ENCODE assay signal across 8 mouse cellular contexts in the genomic region with DNA sequence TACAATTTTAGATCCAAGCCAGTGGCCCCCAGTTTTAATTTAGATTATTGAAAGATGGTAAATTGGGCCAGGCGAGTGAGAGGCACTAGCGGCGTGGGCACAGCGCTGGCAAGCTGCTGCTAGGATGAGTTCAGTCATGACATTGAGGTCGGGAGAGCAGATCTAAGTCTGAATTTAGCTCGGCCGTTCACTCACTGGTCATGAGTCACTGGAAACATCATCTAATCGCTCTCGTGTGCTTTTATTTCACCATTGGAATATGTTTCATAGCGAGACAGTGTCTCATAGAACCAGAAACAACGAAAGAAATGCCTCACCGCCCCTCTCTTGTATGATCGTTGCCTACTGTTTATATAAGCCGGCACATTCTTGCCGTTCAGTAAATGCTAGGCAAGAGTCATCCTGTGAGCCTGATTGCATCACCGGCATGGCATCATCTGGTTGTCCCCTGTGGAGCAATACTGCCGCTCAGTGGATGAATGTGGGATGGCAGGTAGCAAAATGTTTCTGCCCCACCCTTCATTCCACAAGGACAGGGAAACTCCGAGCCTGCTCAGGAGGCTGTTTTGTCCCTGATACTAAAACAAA.
A peak's percentile ranks its signal among the peaks of the same experiment; 100 is the strongest.
DNase-seq lines count a peak whose midpoint lies in the region; ATAC-seq and TF ChIP-seq lines count a peak whose summit lies in the region.

No protein-coding gene starts in this region.

- peak overlapping the region; percentile 42; the same call in 1 of the 2 replicates for H3K9ac ChIP-seq in hindbrain, embryonic 16.5 days (ENCODE audit: low read depth, low read length)

- peak overlapping the region; percentile 61 for H3K4me3 ChIP-seq in gastrocnemius, adult 2 months
- H3K4me3 ChIP-seq in hindbrain, embryonic 16.5 days (ENCODE audit: low read length): peak overlapping the region; percentile 16; the same call in 1 of the 2 replicates

- peak; percentile 99 for ATAC-seq in common myeloid progenitor, adult 5-6 weeks (replicated peaks; ENCODE audit: low read depth, poor library complexity, severe bottlenecking)
- peak; percentile 92 for ATAC-seq in hindbrain, embryonic 16.5 days

- no peaks in the 10 kb centered on the region for H3K36me3 ChIP-seq in hindbrain, embryonic 16.5 days (ENCODE audit: control insufficient read depth, insufficient read depth, low read length)

- H3K4me2 ChIP-seq in hindbrain, embryonic 16.5 days (ENCODE audit: low read length): peak overlapping the region; percentile 54

- 13% methylated on average over 18 of the region's 18 CpGs for WGBS in hindbrain, embryonic 16.5 days

- H3K9me3 ChIP-seq in hindbrain, embryonic 16.5 days (ENCODE audit: control insufficient read depth, low read length): no peaks in the 10 kb centered on the region

- H3K27ac ChIP-seq in gastrocnemius, adult 2 months: peak overlapping the region; percentile 93
- H3K27ac ChIP-seq in hindbrain, embryonic 16.5 days (ENCODE audit: low read depth, low read length): peak overlapping the region; percentile 64

- TF ChIP-seq CTCF in gastrocnemius, adult 2 months (IDR thresholded peaks at IDR 0.05): no peak; the same call in 1 of the 2 replicates

- DNase-seq in ZHBTc4 (ENCODE audit: low read depth, low spot score): peak; percentile 92
- DNase-seq in gastrocnemius, adult 2 months: peak; percentile 93
- peak; percentile 89 for DNase-seq in left cerebral cortex, adult 11 months (ENCODE audit: low spot score)
- peak; percentile 96 for DNase-seq in lung, postnatal 36 days
- peak; percentile 89 for DNase-seq in retina, postnatal 1 day
- peak; percentile 95 for DNase-seq in thymus, postnatal 4 days

- H3K4me1 ChIP-seq in hindbrain, embryonic 16.5 days (ENCODE audit: control insufficient read depth, insufficient read depth, low read depth, low read length): peaks cover 6% of the 10 kb centered on the region

- no peaks in the 10 kb centered on the region for H3K27me3 ChIP-seq in hindbrain, embryonic 16.5 days (replicated peaks; ENCODE audit: control insufficient read depth, insufficient read depth, low read length)

- intact Hi-C loops in gastrocnemius, adult 2 months (cut with DNase I): loop anchor here (1.0 to 10.0 kb wide), 4 partner anchors 39 to 527 kb away; partner anchors contain the start of gene Calm2

Comparison
In these comparisons a context has a peak if more than half of its experiments do, and no peak if none do; other contexts are left out.
1. Peak in every context shown above with its lines: DNase-seq, ATAC-seq, H3K4me3 ChIP-seq and H3K27ac ChIP-seq.